ENCODE assay signal across 15 mouse cellular contexts in genomic region chr1:177010041-177010440, GRCm38 (mm10).
DNase-seq lines count a peak whose midpoint lies in the region; ATAC-seq and TF ChIP-seq lines count a peak whose summit lies in the region.
"Had no signal": no experiment of that assay in that cellular context is flagged by ENCODE, and none has a peak within 500 bp of the region (broad histone marks: within the 10 kb centered on the region; RNA-seq: fewer than 3 reads in every experiment).

No protein-coding gene starts in this region.

- no peaks in the 10 kb centered on the region for H3K27me3 ChIP-seq in neural tube, embryonic 11.5 days (ENCODE audit: control insufficient read depth, insufficient read depth, low read length)
- H3K27me3 ChIP-seq in neural tube, embryonic 15.5 days (replicated peaks) = no peaks in the 10 kb centered on the region
- no peaks in the 10 kb centered on the region for H3K27me3 ChIP-seq in hindbrain, embryonic 12.5 days
- H3K27me3 ChIP-seq in midbrain, embryonic 11.5 days (ENCODE audit: control insufficient read depth, insufficient read depth, low read length) = no peaks in the 10 kb centered on the region
- no peaks in the 10 kb centered on the region for H3K27me3 ChIP-seq in kidney, embryonic 16.5 days (ENCODE audit: insufficient read depth, low read length)
- no peaks in the 10 kb centered on the region for H3K27me3 ChIP-seq in lung, postnatal 0 days (replicated peaks; ENCODE audit: insufficient read depth, low read length)
- H3K27me3 ChIP-seq: heart, embryonic 15.5 days had no signal

- H3K36me3 ChIP-seq in neural tube, embryonic 11.5 days (ENCODE audit: control insufficient read depth, insufficient read depth, low read length) = no peaks in the 10 kb centered on the region
- H3K36me3 ChIP-seq in neural tube, embryonic 15.5 days = no peaks in the 10 kb centered on the region
- H3K36me3 ChIP-seq in hindbrain, embryonic 12.5 days = no peaks in the 10 kb centered on the region; the same call in 1 of the 2 replicates
- no peaks in the 10 kb centered on the region for H3K36me3 ChIP-seq in midbrain, embryonic 11.5 days (ENCODE audit: control insufficient read depth, insufficient read depth, low read length)
- H3K36me3 ChIP-seq in kidney, embryonic 16.5 days (ENCODE audit: insufficient read depth, low read length) = no peaks in the 10 kb centered on the region
- H3K36me3 ChIP-seq in lung, postnatal 0 days (ENCODE audit: insufficient read depth, low read length) = no peaks in the 10 kb centered on the region
- H3K36me3 ChIP-seq: heart, embryonic 15.5 days had no signal

- no peak for TF ChIP-seq CTCF in lung, postnatal 0 days (IDR thresholded peaks at IDR 0.05)

- 0 out of 2 replicates have a peak overlapping the region, but pooled peaks have one; percentile 14 for H3K9ac ChIP-seq in neural tube, embryonic 11.5 days (ENCODE audit: low read length)
- H3K9ac ChIP-seq in neural tube, embryonic 15.5 days (replicated peaks) = no peak overlapping the region
- H3K9ac ChIP-seq in hindbrain, embryonic 12.5 days = no peak overlapping the region
- H3K9ac ChIP-seq in midbrain, embryonic 11.5 days (ENCODE audit: low read length) = peak overlapping the region; percentile 35; the same call in 1 of the 2 replicates
- no peak overlapping the region for H3K9ac ChIP-seq in kidney, embryonic 16.5 days (replicated peaks; ENCODE audit: low read length)
- H3K9ac ChIP-seq in lung, postnatal 0 days (replicated peaks; ENCODE audit: low read depth) = no peak overlapping the region
- H3K9ac ChIP-seq: heart, embryonic 15.5 days; liver, postnatal 0 days had no signal

- no peak for TF ChIP-seq EP300 in lung, postnatal 0 days (IDR thresholded peaks at IDR 0.05)

- no peak overlapping the region for H3K4me2 ChIP-seq in neural tube, embryonic 11.5 days (ENCODE audit: low read depth)
- H3K4me2 ChIP-seq in neural tube, embryonic 15.5 days = no peak overlapping the region
- H3K4me2 ChIP-seq in hindbrain, embryonic 12.5 days (replicated peaks) = no peak overlapping the region
- no peak overlapping the region for H3K4me2 ChIP-seq in midbrain, embryonic 11.5 days
- no peak overlapping the region for H3K4me2 ChIP-seq in kidney, embryonic 16.5 days (replicated peaks; ENCODE audit: low read depth, low read length)
- H3K4me2 ChIP-seq in lung, postnatal 0 days (replicated peaks; ENCODE audit: low read depth, low read length) = no peak overlapping the region
- H3K4me2 ChIP-seq: heart, embryonic 15.5 days had no signal

- H3K27ac ChIP-seq in neural tube, embryonic 11.5 days (ENCODE audit: low read depth, low read length) = peak overlapping the region; percentile 45; the same call in 1 of the 2 replicates
- no peak overlapping the region for H3K27ac ChIP-seq in neural tube, embryonic 15.5 days (replicated peaks)
- H3K27ac ChIP-seq in hindbrain, embryonic 12.5 days = peak overlapping the region; percentile 57
- peak overlapping the region; percentile 83 for H3K27ac ChIP-seq in midbrain, embryonic 11.5 days (ENCODE audit: low read depth, low read length)
- H3K27ac ChIP-seq in kidney, embryonic 16.5 days (ENCODE audit: low read length) = no peak overlapping the region
- no peak overlapping the region for H3K27ac ChIP-seq in lung, postnatal 0 days (ENCODE audit: low read length)
- H3K27ac ChIP-seq: heart, embryonic 15.5 days; kidney, postnatal 0 days; left cerebral cortex, adult 2 months had no signal

- ATAC-seq in neural tube, embryonic 11.5 days (ENCODE audit: insufficient read depth, low FRiP score, low TSS enrichment) = no peak; the same call in 1 of the 2 replicates
- no peak; the same call in 1 of the 2 replicates for ATAC-seq in neural tube, embryonic 15.5 days (ENCODE audit: low FRiP score)
- ATAC-seq in hindbrain, embryonic 12.5 days (ENCODE audit: low FRiP score) = peak; percentile 72
- peak; percentile 47 for ATAC-seq in midbrain, embryonic 11.5 days (ENCODE audit: low FRiP score)
- no peak for ATAC-seq in kidney, embryonic 16.5 days (ENCODE audit: low FRiP score, low TSS enrichment)
- ATAC-seq in lung, postnatal 0 days = no peak
- ATAC-seq: liver, postnatal 0 days had no signal

- no peak overlapping the region for H3K4me3 ChIP-seq in neural tube, embryonic 11.5 days (ENCODE audit: low read depth, low read length)
- no peak overlapping the region for H3K4me3 ChIP-seq in neural tube, embryonic 15.5 days (replicated peaks)
- H3K4me3 ChIP-seq in hindbrain, embryonic 12.5 days = no peak overlapping the region
- H3K4me3 ChIP-seq in midbrain, embryonic 11.5 days (ENCODE audit: low read depth, low read length) = no peak overlapping the region
- no peak overlapping the region for H3K4me3 ChIP-seq in kidney, embryonic 16.5 days (ENCODE audit: low read length)
- no peak overlapping the region for H3K4me3 ChIP-seq in lung, postnatal 0 days (ENCODE audit: low read depth, low read length)
- H3K4me3 ChIP-seq: heart, embryonic 15.5 days; left cerebral cortex, adult 2 months had no signal

- H3K4me1 ChIP-seq in neural tube, embryonic 11.5 days (ENCODE audit: control insufficient read depth, insufficient read depth, low read length) = peaks cover 17% of the 10 kb centered on the region
- peaks cover 28% of the 10 kb centered on the region for H3K4me1 ChIP-seq in neural tube, embryonic 15.5 days
- H3K4me1 ChIP-seq in hindbrain, embryonic 12.5 days = peaks cover 33% of the 10 kb centered on the region
- H3K4me1 ChIP-seq in midbrain, embryonic 11.5 days (ENCODE audit: control insufficient read depth, insufficient read depth, low read length) = peaks cover 45% of the 10 kb centered on the region
- H3K4me1 ChIP-seq in kidney, embryonic 16.5 days (ENCODE audit: insufficient read depth, low read length) = no peaks in the 10 kb centered on the region
- peaks cover 8% of the 10 kb centered on the region; the same call in 1 of the 2 replicates for H3K4me1 ChIP-seq in lung, postnatal 0 days (ENCODE audit: insufficient read depth, low read depth, low read length)

- no peaks in the 10 kb centered on the region for H3K9me3 ChIP-seq in neural tube, embryonic 11.5 days (ENCODE audit: control insufficient read depth, low read length)
- no peaks in the 10 kb centered on the region for H3K9me3 ChIP-seq in neural tube, embryonic 15.5 days (replicated peaks)
- no peaks in the 10 kb centered on the region for H3K9me3 ChIP-seq in hindbrain, embryonic 12.5 days (replicated peaks)
- H3K9me3 ChIP-seq in midbrain, embryonic 11.5 days (ENCODE audit: control insufficient read depth, low read length) = no peaks in the 10 kb centered on the region
- H3K9me3 ChIP-seq in kidney, embryonic 16.5 days (ENCODE audit: low read length) = no peaks in the 10 kb centered on the region
- H3K9me3 ChIP-seq in lung, postnatal 0 days (ENCODE audit: low read length) = no peaks in the 10 kb centered on the region
- H3K9me3 ChIP-seq: heart, embryonic 15.5 days had no signal

- no peak for DNase-seq in neural tube, embryonic 11.5 days (ENCODE audit: low spot score)
- no peak for DNase-seq in midbrain, embryonic 11.5 days (ENCODE audit: low spot score, missing footprints)
- DNase-seq in cerebellum, adult 8-10 months = no peak
- DNase-seq in gastrocnemius, adult 8-10 months (ENCODE audit: low spot score in 2 of 2) = no peak
- no peak for DNase-seq in lung, postnatal 0 days (ENCODE audit: low spot score)
- DNase-seq: liver, postnatal 0 days; lung, postnatal 4 days; right cerebral cortex, postnatal 14 days; thymus, postnatal 36 days had no signal

- WGBS in neural tube, embryonic 11.5 days = 48% methylated on average over 3 of the region's 3 CpGs
- WGBS in neural tube, embryonic 15.5 days = 25% methylated on average over 3 of the region's 3 CpGs
- 26% methylated on average over 3 of the region's 3 CpGs for WGBS in hindbrain, embryonic 12.5 days
- 38% methylated on average over 3 of the region's 3 CpGs for WGBS in midbrain, embryonic 11.5 days
- 60% methylated on average over 3 of the region's 3 CpGs for WGBS in kidney, embryonic 16.5 days
- WGBS in lung, postnatal 0 days = 63% methylated on average over 3 of the region's 3 CpGs

Comparison
In these comparisons a context has a peak if more than half of its experiments do, and no peak if none do; other contexts are left out.
1. H3K27ac ChIP-seq: peak in neural tube, embryonic 11.5 days (single experiment), hindbrain, embryonic 12.5 days (single experiment) and midbrain, embryonic 11.5 days (single experiment); none in neural tube, embryonic 15.5 days (single experiment), kidney, embryonic 16.5 days (single experiment) and lung, postnatal 0 days (single experiment).
2. H3K9ac ChIP-seq: peak in neural tube, embryonic 11.5 days (single experiment) and midbrain, embryonic 11.5 days (single experiment); none in neural tube, embryonic 15.5 days (single experiment), hindbrain, embryonic 12.5 days (single experiment), kidney, embryonic 16.5 days (single experiment) and lung, postnatal 0 days (single experiment).
3. ATAC-seq: peak in hindbrain, embryonic 12.5 days (single experiment) and midbrain, embryonic 11.5 days (single experiment); none in neural tube, embryonic 11.5 days (single experiment), neural tube, embryonic 15.5 days (single experiment), kidney, embryonic 16.5 days (single experiment) and lung, postnatal 0 days (single experiment).